Mouse (Mus musculus) left cerebral cortex, postnatal 25 days (tissue): ENCODE data around the gene Tmed3. TPM values are rescaled to one million over a fixed set of nuclear protein-coding genes. Genes with fewer than 3 reads are reported as not detected.
A peak's percentile ranks its signal among the peaks of the same experiment; 100 is the strongest.

Experiments
- DNase-seq, 2 experiments: peaks; one replicate each; pipeline ENCODE4 v3.0.0; 2022; ENCODE audit warnings: low spot score in 2 of 2, mixed read lengths in 1 of 2
- intact Hi-C: fragments of 180-260 bp; cut with DNase I; formaldehyde crosslinking; loops from one replicate; pipeline ENCODE4 v1.15.1; 2025
- total RNA-seq, 2 experiments: library from RNA; stranded (reverse); gene quantifications; 2 replicates each; pipeline ENCODE4 v1.2.3; 2021

Gene Tmed3
- total RNA-seq, result 10 to 100 TPM; 29.0 to 31.4 TPM

DNA sequence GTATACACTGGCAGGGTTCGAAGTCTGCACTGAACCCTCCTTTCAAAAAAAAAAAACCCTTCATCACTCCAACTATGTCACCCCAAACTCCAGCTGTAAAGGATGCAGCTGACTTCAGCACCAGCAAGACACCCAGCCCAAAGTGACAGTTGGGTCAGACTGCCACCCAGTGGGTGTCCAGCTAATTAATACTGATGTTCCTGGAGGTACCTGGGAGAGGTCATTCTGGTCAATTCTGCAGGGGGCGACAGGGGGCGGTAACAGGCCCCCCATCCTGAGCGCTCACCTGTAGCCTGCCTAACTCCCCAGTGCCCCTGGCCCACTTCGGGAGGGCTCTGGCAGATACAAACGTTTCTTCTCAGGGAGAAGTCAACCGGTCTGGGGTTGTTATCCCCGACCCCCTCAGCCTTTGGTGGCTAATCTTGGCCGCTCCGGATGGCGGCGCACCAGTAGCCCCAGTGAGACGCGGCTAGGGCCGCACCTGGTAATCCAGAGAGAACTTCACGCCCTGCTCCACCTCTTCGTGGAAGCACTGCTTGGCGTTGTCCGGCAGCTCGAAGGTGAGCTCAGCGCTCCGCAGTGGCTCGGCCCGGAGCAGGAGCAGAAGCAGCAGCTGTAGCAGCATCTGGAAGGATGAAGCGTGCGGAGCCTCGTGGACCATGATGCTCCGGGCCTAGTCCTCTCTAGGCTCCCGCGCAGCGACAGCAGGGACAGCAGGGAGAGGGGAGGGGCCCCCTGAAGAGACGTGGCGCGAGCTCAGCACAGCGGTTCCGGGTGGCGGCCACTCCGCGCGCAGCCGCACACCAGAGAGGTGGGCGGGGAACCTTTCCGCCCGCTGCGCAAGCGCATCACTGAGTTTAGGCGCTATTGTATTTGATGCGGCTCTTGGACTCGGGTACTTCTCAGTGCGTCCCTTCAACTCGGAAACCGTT is at the start of gene Tmed3:
Tmed3 (minus strand) TSS at position 804 of the 932 bp plus-strand sequence.
- intact Hi-C loops, result loop anchor here (1.0 to 5.0 kb wide), 3 partner anchors 33 to 268 kb away; no protein-coding TSS in a partner anchor
- DNase-seq, result peak; percentile 95 to 97

- intact Hi-C loops, result no loop called here
- DNase-seq, result no peak
These were observed 35.2 kb upstream of the Tmed3 start for GRCm38 (mm10) chr9:89740041-89740440.

GRCm38 (mm10) chr9:89738295-89738694 is 33.4 kb upstream of the Tmed3 start, which contains the start of gene Ankrd34c:
Gene Ankrd34c (minus strand): TSS chr9:89738475.
- intact Hi-C loops, result loop anchor here (1.0 to 5.0 kb wide), 2 partner anchors 19 to 54 kb away; no protein-coding TSS in a partner anchor
- DNase-seq, result peak; percentile 39 to 74

GRCm38 (mm10) chr9:89737888-89738287 is 33.0 kb upstream of the Tmed3 start:
- no peak for DNase-seq

DNA sequence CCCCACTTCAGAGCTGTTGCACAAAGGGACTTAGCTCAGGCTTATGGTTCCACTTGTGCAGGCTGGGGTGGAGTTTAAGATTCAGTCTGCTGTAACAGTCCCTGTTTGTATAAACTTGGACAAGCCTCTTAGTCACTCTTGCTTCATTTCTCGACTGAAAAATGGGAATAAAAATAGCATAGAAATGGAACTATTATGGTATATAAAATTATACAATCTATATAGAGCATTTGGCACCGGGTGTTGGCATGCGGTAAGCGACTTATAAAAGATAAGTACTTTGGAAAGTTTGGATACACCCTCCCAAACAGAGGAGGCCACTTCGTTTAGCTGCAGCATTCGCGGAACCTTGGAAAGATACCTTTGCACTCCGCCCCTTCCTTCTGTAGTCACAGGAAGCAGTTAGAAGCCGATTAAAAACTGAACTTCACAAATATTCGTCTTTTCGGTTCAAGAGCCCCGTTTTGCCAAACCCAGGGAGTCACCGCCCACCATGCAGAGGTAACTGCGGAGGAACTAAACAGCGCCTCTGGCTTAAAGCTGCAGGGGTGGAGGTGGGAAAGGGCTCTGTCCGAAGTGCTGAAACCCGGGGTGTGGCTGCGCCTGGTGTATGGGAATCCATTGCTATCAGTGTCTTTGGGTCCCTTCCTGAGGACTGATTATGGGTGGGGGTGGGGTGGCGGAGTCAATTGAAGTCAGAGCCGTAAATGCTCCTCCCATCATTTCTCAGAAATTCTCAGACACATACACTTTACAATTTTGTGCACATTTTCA is 32.3 kb upstream of the Tmed3 start:
- intact Hi-C loops, result loop anchor here (1.0 to 5.0 kb wide), 2 partner anchors 32 to 55 kb away; partner anchors contain the start of gene Tmed3
- DNase-seq, result peak; percentile 18 to 60

More at GRCm38 (mm10) chr9:89737888-89738287, 33.0 kb upstream of the Tmed3 start:
- intact Hi-C loops, result loop anchor here (1.0 to 5.0 kb wide), 3 partner anchors 19 to 54 kb away; partner anchors contain the start of gene Tmed3

DNA sequence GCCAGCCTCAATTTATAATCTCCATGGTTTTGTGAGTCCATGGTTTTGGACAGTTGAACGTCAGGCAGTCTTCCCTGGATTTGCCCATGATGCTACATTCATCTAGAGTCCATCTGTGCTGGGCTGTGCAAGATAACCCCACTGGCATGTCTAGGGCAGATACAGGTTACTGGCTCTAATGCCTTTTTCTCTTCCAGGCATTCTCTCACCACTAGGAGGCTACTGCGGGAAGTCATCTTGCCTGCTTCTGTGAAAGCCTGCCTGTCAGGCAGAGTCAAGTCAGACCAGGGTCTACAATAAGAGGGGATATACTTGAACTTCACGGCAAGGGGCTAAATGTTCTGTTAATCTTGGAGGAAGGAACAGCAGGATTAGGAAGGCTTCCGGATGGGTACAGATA is 2.0 kb upstream of the Tmed3 start:
- DNase-seq, result peak in 1 of 2 experiments; percentile 20
- intact Hi-C loops, result loop anchor here (5.0 kb wide), 1 partner anchor 265 kb away; no protein-coding TSS in a partner anchor

DNA sequence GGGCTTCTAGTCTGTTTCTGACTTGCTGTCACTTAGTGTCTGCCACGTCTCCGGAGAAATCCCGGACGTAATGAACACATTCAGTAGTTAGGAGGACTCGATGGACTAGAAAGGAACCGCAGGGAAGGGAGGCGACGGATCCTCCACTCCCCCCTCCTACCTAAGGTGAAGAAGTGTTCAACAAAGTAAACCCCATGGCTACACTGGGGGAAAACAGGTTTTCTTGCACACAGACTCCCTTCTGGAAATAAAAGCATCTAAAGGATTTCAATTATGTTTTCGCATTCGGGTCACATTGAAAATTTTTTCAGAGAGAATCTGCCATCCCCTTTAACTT is 297 bp upstream of the Tmed3 start:
- intact Hi-C loops, result loop anchor here (1.0 to 5.0 kb wide), 3 partner anchors 32 to 267 kb away; no protein-coding TSS in a partner anchor
- DNase-seq, result no peak

GRCm38 (mm10) chr9:89700910-89701457 is 3.9 kb downstream of the Tmed3 start:
- DNase-seq, result no peak
- intact Hi-C loops, result no loop called here

- no peak for DNase-seq
- intact Hi-C loops, result no loop called here
These were observed 9.7 kb downstream of the Tmed3 start for GRCm38 (mm10) chr9:89695143-89695542.

DNA sequence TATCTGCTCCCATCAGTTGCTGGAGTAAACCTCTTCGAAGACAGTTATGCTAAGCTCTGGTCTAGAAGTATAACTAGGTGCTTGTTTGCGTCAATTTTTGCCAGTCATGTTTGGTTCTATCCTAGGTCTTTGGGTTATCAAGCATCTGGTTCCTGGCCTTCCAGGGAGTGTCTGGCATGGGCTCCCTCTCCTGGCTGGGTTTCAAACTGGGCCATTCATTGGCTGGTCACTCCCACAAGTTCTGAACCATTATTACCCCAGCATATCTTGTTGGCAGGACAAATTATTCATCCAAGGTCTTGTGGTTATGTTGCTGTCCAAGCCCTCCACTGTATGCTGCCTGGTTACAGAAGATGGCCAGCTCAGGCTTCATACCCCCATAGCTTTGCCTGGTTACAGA is 11.2 kb downstream of the Tmed3 start:
- intact Hi-C loops, result no loop called here
- no peak for DNase-seq

GRCm38 (mm10) chr9:89689179-89689578 is 15.7 kb downstream of the Tmed3 start:
- intact Hi-C loops, result loop anchor here (10.0 kb wide), 1 partner anchor 1144 kb away; the partner anchor contains the start of gene Zfp949
- no peak for DNase-seq

DNA sequence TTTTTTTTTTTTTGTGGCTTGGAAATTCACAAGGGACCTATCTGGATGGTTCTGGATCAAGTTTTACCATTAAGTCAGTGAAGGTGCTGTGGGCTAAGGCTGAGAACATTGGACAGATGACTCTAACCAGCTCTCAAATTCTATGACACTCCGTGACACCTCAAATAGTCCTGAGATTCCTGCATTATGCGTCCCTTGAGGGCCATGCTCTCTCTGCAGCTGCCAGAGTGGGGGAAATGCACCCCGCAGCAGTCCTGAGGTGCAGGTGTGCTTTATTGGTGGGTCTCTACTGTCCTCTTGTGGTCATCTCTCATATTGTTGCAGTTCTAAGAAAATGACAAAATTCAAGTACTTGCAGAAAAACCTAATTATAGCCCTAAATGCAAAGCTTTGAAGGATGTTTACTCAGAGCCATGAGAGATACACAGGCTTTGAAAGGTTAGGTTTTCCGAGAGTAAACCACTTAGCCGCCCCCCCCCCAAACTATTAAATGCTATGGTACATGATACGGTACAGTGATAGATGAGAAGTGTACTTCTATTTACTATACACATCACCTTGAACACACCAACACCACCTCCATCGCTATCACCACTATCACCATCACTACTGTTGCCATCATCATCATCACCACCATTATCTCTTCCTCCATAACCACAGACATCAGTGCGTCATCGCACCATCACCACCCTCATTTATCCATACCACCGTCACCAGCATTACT is 17.2 kb downstream of the Tmed3 start:
- intact Hi-C loops, result loop anchor here (10.0 kb wide), 1 partner anchor 1143 kb away; the partner anchor contains the start of gene Zfp949
- DNase-seq, result peak; percentile 37 to 50

- intact Hi-C loops, result loop anchor here (10.0 kb wide), 1 partner anchor 1141 kb away; the partner anchor contains the start of gene Zfp949
- DNase-seq, result no peak
These were observed 18.6 kb downstream of the Tmed3 start for GRCm38 (mm10) chr9:89686262-89686661.

DNA sequence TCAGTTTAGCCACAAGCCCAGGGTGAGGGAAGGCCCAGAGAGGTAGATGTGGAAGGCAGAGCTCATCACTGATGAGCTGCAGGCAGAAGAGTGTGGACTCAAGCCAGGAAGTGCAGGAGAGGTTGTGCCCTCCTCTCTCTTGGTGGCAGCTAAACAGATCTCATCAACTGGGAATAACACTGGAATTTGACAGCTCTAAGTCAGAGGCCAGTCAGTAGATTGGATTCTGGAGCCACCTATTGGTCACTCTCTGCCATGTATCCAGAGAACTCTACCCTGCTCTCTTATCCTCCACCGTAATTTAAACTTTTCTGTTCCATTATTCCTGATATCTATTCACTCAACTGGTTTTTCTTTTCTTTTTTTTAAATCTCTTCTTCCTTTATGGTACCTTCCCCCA is 25.9 kb downstream of the Tmed3 start:
- intact Hi-C loops, result no loop called here
- peak in 1 of 2 experiments; percentile 29 for DNase-seq

DNA sequence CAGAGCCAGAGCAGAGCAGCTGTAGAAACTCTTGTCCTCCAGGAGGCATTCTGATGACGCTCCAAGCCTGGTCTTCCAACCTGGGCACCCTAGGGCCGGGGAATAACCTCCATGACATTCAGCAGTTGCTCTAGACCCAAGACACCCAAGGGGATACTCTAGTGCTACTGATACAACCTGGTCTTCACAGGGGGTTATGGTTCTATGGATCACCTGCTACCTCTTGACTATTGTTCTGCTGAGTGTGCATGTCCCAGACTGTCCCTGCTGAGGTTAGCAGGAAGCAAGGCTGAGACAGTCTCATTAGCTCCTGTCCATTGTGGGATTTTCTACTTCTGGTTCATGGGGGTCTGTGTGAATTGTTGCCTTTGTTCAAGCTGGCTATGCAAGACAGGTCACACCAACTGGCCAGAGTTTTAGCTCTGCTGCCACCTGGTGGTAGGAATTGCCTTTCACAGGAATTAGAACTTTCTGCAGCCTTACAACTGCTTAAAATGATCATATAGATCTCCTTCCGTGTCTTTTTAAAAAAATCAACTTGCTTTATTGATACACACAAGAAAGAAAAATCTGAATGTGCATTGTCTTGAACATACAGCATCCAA is 30.8 kb downstream of the Tmed3 start:
- intact Hi-C loops, result loop anchor here (1.0 to 5.0 kb wide), 3 partner anchors 122 to 443 kb away; no protein-coding TSS in a partner anchor
- DNase-seq, result peak; percentile 80 to 82

DNA sequence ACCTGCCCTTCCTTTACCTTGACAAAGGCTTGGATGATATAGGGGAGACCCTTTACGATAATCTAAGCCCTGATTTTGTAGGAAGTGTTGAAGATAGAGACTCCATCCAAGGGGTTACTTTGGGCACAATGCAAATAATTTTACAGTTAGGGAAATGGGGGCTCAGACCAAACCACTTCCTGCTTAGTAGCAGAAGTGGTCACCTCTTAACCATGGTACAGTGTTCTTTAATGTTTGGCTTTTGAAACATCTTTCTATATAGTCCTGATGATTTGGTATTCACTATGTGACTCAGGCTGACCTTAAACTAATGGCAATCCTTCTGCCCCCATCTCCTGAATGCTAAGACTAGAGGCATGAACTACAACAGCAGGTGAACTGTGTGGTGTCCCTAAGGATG is 31.5 kb downstream of the Tmed3 start:
- intact Hi-C loops, result loop anchor here (5.0 kb wide), 1 partner anchor 121 kb away; no protein-coding TSS in a partner anchor
- no peak for DNase-seq

DNA sequence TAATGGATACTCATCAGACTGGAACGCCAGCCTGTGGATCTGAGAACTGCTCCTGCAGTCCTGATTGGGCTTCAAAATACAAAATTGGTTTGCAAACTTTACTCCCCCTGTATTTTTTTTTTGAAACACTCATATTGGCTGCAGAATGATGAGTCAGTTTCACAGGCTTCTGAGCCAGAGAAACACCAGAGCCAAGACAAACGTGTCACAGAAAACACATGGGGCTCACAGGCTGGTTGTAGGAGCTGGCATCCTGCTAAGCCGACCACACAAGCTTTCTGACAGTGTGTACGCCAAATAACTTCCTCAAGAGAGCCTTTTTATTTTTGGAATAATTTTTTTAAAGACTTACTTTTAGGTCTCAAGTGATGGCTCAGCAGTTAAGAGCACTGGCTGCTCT is 35.0 kb downstream of the Tmed3 start:
- peak; percentile 46 to 92 for DNase-seq
- intact Hi-C loops, result loop anchor here (5.0 kb wide), 1 partner anchor 118 kb away; no protein-coding TSS in a partner anchor

GRCm38 (mm10) chr9:89667306-89667942 is 37.4 kb downstream of the Tmed3 start:
- peak in 1 of 2 experiments; percentile 26 for DNase-seq

More at GRCm38 (mm10) chr9:89667306-89667942, 37.4 kb downstream of the Tmed3 start:
- intact Hi-C loops, result no loop called here
